In the genomic region with DNA sequence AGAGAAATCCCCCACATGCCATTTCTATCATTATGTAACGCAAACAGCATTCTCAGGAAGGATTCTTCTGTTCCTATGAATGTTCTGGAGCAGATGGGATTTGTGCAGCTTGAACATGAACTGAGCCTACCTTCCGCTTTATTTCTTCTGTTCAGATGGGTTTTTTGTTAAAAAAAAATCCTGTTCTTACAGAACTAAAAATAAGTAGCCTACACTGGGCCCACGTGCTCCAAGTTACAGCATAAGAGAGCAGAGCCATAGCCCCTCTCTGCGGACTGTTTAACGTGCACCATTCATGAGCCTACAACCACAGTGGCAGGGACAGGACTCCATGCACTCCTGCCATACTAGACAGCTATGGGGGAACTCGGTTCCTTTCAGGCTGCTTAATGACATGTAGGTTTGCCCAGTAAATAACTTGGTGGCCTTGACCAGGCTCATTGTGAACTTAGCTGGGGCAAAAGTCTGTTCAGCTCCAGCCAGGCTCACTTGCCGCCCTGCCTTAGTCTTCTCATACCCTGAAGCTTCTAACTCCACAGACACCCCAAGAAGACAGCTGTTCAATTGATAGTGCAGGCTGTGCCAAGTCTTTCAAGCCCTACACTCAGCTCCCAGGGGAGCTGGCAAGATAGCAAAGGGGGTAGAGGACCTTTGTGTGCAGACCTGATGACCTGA, we compare ENCODE assay signal across 9 mouse cellular contexts.
A peak's percentile ranks its signal among the peaks of the same experiment; 100 is the strongest.
DNase-seq lines count a peak whose midpoint lies in the region.
"Had no signal": no experiment of that assay in that cellular context is flagged by ENCODE, and none has a peak within 500 bp of the region (broad histone marks: within the 10 kb centered on the region; RNA-seq: fewer than 3 reads in every experiment).

No protein-coding gene starts in this region.

- DNase-seq in layer of hippocampus, adult 11-12 months (ENCODE audit: low spot score), result peak; percentile 67
- no peak for DNase-seq in layer of hippocampus, postnatal 25 days (ENCODE audit: extremely low spot score in 1 of 2, low spot score in 1 of 2)
- DNase-seq in frontal cortex, postnatal 14 days (ENCODE audit: low spot score in 2 of 2), result peak; percentile 16 to 18
- peak; percentile 32 to 57 for DNase-seq in left cerebral cortex, adult 18-20 months (ENCODE audit: low spot score in 2 of 2)
- peak; percentile 17 for DNase-seq in right cerebral cortex, postnatal 14 days
- no peak for DNase-seq in cerebellum, adult 18-20 months
- no peak for DNase-seq in spleen, adult 18-20 months
- DNase-seq in cerebellum, adult 11 months, result no peak
- DNase-seq: thymus, adult 2 months had no signal

Comparison
In these comparisons a context has a peak if more than half of its experiments do, and no peak if none do; other contexts are left out.
1. DNase-seq: peak in layer of hippocampus, adult 11-12 months (single experiment), frontal cortex, postnatal 14 days (2 of 2), left cerebral cortex, adult 18-20 months (2 of 2) and right cerebral cortex, postnatal 14 days (single experiment); none in layer of hippocampus, postnatal 25 days (0 of 2), cerebellum, adult 18-20 months (0 of 2), spleen, adult 18-20 months (0 of 2) and cerebellum, adult 11 months (single experiment).